Mouse (Mus musculus) cerebellum, postnatal 25 days (tissue): ENCODE results near the gene Frmpd1.

ENCODE experiments used
- DNase-seq, 2 experiments: peaks; one replicate each; pipeline ENCODE4 v3.0.0; 2021; ENCODE audit warnings: mixed read lengths in 2 of 2

The Frmpd1 gene

DNA sequence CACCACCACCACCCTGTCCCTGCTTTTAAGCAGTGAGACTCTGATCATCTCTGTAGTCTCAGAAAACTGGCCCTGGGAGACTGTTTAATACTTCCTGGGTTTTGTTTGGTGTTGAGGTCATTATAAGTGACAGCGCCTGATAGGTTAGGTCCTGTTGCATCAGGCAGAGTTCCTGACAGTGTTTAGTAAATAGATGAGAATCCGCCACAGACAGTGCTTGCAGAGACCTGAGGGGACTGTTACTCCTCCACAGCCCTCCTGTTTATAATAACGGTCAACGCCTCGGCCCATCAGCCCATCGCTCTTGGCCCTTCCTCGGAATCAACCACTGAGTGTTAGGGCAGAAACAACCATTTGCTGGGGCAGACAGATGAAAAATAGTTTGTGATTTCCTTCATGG, 57.5 kb downstream of the Frmpd1 start:
- no peak for DNase-seq

DNA sequence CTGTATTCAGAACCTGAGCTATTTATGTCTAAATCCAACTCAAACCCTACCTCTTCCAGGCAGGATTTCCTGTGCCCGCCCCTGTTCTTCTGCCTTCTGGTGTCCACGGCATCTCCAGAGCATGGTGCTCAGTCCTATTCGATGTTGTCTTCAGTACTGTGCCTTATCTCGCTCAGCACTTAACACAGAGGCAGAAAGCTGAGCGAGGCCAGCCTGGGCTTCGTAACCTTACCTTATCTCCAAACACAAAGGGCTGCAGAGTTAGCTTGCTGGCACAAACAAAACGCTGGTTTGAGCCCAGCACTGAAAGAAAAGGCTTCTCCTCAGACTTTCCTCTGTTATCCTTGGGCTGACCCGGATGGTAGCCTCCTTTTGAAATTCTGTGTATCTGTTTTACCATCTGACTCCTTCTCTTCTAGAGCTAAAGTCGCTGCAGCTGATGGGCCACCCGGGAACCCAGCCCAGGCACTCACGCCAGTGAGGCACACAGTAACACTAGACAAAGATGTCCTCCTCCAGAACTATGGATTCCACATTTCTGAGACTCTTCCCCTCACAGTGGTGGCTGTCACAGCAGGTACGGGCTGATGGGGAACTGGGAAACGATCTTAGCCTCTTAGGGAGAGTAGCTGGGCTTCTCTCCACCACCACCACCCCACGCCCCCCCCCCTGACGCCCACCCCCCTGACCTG, 58.7 kb downstream of the Frmpd1 start:
- DNase-seq, result no peak

DNA sequence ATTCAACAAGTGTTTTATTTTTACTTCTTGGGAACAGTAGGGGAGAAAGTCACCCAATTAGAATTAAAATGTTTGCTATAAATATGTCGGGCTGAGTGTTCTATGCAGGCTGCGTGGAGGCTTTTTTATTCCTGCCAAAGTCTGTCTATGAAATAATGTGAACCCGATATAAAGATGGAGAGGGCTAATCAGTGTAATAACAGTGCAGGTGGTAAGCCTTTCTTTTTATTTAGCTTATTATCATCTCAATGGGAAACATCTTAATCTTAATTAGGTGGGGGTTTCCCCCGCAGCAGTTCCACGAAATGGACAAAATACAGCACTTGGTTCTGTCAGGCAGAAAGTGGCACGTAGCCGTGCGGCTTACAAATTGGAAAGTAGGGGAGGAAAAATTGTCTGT, 66.6 kb downstream of the Frmpd1 start:
- DNase-seq, result no peak

- no peak for DNase-seq
Observed at GRCm38 (mm10) chr4:45252861-45253262, 68.2 kb downstream of the Frmpd1 start.

DNA sequence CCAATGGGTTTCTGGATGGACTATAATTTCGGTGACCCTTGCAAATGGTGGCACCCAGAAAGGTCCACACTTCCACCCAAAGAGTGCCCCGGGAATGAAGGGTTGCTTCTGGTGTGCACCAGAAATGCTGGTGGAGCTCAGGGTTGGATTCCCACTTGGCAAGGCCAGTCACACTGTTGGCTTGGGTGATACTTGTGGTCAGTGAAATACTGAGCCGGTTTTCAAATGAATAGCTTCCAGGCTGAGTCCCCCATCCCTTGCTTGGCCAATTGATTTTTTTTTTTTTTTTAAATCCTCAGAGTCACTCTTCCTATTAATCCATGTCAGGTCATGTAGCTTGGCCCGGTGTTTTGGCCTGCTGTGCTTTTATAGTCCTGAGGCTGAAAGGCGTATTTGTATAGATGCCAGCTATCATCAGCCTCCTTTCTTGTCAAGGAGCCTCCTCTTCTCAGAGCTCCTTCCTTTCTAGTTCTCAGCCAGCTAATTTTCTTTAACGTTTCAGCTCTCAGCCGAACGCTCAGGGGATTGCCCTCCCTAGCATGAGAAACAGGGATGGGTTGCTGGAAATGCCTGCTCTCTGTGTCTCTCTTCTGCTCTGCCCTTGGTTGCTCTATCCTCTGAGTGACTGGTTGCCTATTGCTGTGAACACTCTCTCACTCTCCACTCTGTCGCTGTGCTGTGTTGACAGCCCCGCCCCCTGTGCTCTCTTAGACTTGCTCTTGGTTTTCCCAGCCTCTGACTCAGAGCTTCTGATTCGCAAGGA, 69.3 kb downstream of the Frmpd1 start:
- DNase-seq, result peak in 1 of 2 experiments; percentile 11

DNA sequence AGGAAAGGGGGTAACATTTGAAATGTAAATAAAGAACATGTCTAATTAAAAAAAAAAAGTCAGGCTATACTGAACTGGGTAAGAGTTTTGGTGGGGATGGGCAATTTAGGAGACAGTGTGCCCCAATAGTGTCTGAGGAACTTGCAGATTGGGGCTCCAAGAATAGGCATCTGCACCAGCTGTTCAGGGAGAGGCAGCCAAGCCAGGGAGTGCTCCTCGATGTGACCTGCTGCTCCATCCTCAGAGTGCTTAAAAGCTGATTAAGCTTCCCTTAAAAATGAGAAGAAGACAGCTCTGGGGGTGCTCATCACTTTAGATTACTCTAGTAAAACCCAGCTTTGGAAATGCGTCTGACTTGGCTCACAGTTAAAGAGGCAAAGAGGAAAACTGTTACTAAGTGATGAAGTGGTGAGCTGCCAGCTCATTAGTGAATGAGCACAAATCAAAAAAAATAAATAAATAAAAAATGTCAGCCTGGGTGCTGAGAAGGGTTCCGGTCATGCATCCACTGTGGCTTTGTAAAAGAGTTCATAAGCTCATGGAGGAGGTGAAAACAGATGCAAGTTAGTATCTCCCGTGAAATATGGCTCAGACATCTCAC, 74.7 kb downstream of the Frmpd1 start:
- no peak for DNase-seq

- DNase-seq, result no peak
Observed at GRCm38 (mm10) chr4:45261551-45261950, 76.9 kb downstream of the Frmpd1 start.

- DNase-seq, result no peak
Observed at GRCm38 (mm10) chr4:45267883-45268282, 83.2 kb downstream of the Frmpd1 start.

- DNase-seq, result peak; percentile 21 to 47
Observed at GRCm38 (mm10) chr4:45271041-45271452, 86.4 kb downstream of the Frmpd1 start.

DNA sequence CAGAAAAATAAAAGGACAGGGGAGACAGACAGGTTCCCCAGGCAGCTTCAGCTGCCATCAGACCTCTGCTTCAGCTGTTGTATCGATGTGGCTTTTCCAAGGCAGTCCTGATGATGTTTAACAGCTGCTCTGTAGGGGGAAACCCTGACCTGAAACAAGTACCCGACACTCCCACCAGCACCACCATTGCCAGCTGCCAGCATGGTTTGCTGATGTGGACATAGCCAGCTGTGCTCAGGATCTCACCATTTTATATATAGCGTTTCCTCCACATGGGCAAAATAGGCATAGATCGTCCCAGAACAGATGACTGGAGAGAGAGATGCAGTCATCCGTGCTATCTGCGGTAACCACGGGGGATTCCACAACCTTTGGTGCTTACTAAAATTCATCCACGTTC, 91.1 kb downstream of the Frmpd1 start:
- no peak for DNase-seq

GRCm38 (mm10) chr4:45279292-45279691, 94.6 kb downstream of the Frmpd1 start:
- DNase-seq, result no peak

- peak; percentile 50 to 75 for DNase-seq
Observed at GRCm38 (mm10) chr4:45279981-45280548, 95.4 kb downstream of the Frmpd1 start.

- DNase-seq, result no peak
Observed at GRCm38 (mm10) chr4:45286318-45286717, 101.6 kb downstream of the Frmpd1 start.

GRCm38 (mm10) chr4:45287906-45288305, 103.2 kb downstream of the Frmpd1 start:
- no peak for DNase-seq

GRCm38 (mm10) chr4:45296662-45297564, 112.2 kb downstream of the Frmpd1 start, which contains the start of gene Trmt10b:
Trmt10b (plus strand) TSS chr4:45297127.
- DNase-seq, result peak; percentile 79 to 86

- no peak for DNase-seq
Observed at GRCm38 (mm10) chr4:45305536-45305935, 120.9 kb downstream of the Frmpd1 start.

DNA sequence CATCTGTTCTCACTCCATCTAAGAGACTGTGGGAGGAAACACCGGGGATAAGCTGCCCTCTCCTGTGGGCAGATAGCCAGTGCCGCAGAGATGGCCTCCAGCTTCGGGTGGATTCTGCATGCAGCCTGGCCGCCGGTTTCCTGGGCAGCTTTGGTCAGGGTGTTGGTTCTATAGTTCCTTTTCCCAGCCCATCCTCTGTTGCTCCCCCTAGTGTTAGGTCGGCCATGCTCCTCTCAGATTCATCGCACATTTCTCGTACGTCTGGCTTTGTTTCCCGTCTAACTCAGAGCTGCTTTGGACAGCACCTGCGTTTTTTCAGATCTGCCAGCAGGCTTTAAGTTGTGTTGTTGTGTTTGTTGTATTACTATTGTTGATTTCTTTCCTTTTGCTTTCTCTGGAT, 123.4 kb downstream of the Frmpd1 start:
- peak in 1 of 2 experiments; percentile 23 for DNase-seq

GRCm38 (mm10) chr4:45308606-45309005, 123.9 kb downstream of the Frmpd1 start:
- no peak for DNase-seq

DNA sequence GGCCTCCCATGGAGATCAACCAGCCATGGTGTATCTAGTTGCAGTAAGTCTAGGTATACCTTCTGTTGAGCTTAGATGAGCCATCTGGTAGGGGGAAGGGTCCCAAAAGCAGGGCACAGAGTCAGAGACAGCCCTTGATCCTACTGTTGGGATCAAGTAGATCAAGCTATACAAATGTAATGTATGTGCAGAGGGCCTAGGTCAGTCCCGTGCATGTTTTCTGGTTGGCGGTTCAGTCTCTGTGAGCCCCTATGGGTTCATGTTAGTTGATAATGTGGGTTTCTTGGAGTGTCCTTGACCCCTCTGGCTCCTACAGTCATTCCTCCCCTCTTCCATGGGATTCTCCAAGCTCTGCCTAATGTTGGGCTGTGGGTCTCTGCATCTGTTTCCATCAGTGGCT, 126.4 kb downstream of the Frmpd1 start:
- DNase-seq, result no peak

DNA sequence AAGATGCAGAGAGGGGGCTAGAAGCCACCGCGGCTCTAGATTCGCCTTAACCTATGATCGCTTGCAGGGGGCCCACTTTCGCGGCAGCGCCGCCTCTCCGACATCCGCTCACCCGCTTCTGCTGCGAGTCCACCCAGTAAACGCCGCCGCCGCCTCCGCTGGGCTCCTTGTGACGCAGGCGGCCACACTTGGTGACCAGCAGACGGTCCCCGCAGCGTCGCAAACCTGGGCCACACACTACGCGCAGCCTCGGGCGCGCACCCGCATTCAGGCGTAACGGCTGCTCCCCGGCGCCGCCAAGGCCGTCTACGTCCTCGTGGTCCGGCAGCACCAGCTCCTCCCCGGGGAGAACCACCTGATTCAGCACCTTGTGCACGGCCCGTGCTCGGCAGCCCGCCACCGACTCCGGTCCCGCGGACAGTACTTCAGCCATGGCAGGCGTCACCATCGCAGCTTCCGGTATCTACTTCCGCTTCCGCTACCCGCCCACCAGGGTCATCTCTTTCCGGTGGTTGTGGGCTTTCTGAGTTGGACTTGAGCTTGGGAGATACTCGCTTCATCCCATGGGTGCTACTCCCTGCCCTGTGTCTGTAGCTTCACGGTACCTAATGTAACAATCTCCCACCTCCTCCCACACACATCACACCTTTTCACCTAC, 135.6 kb downstream of the Frmpd1 start:
- peak; percentile 91 for DNase-seq

DNA sequence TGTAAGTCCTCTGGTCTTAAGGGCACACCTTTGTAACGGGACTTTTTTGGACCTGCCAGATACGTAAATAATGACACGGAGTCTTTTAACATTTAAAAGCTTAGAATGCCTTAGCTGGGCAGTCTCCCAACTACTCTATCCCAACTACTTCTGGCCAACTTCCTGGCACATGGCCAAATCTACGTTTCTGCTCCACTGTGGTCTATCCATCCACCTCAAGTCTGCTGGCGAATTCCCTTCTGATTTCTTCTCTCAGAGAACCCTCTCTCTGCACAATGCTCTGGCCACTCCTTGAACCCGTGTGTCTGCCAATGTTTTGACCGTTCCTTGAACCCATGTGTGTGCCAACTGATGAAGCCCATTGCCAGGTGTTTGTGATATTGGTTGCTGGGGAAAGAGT, 146.5 kb downstream of the Frmpd1 start:
- no peak for DNase-seq

- DNase-seq, result no peak
Observed at GRCm38 (mm10) chr4:45332466-45332865, 147.8 kb downstream of the Frmpd1 start.
